Mouse (Mus musculus): ENCODE measurements around the gene 2610528A11Rik. TPM values are rescaled to one million over a fixed set of nuclear protein-coding genes. Genes with fewer than 3 reads are reported as not detected.

Gene 2610528A11Rik
- polyA plus RNA-seq, 1 experiment from 2014 or later, result not detected

DNA sequence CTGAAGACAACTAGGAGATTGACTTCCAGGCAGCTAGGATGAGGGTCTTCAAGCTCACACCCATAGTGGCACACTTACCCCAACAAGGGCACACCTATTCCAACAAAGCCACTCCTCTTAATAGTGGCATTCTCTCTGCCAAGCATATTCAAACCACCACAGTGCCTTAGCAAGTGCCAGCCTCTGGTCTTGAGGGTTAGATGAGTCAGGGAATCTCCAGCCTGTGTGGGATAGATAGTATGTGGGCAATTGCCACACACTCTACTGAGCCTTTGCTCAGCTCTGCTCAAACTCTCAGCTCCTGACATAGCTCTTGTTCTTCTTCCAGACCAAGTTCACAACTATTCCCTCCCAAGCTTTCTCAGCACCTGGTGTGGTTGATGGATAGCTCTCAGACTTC, 2.5 kb downstream of the 2610528A11Rik start:
- H3K27ac ChIP-seq, result no peak overlapping the region
- ATAC-seq (replicated peaks), result no peak

DNA sequence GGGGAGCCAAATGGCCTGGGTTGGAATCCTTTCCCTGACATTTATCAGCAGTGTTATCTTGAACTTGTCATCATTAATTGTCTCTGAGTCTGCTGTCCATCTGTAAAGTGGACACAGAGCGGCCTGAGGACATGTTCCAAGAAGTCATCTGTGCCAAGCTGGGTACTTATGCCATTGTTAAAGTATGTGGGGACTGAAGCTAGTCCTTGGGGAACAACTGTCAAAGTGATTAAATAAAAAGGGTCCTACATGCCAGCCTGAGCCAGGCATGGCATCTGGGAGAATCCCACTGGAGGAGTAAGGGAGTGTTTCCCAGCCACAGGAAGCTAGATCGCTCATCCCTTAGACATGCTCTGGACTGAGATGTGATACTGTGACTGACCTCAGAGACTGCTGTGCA, 3.4 kb downstream of the 2610528A11Rik start:
- no peak for ATAC-seq (replicated peaks)
- Histone ChIP-seq H3K27ac (no peak overlapping the region), H3K27me3 (replicated peaks) (no peaks in the 10 kb centered on the region), H3K36me3 (replicated peaks) (no peaks in the 10 kb centered on the region), H3K9me3 (no peaks in the 10 kb centered on the region), H3K9ac (no peak overlapping the region), H3K4me1 (no peaks in the 10 kb centered on the region), H3K4me3 (no peak overlapping the region), H3K4me2 (no peak overlapping the region)
- 88% methylated on average over 2 of the region's 2 CpGs for WGBS

More for the DNA sequence above, 2.5 kb downstream of the 2610528A11Rik start:
- H3K36me3 ChIP-seq (replicated peaks), result no peaks in the 10 kb centered on the region
- no peak overlapping the region for H3K9ac ChIP-seq
- H3K4me1 ChIP-seq, result no peaks in the 10 kb centered on the region
- no peak overlapping the region for H3K4me3 ChIP-seq
- H3K4me2 ChIP-seq, result no peak overlapping the region
- H3K27me3 ChIP-seq (replicated peaks), result no peaks in the 10 kb centered on the region
- H3K9me3 ChIP-seq, result no peaks in the 10 kb centered on the region

DNA sequence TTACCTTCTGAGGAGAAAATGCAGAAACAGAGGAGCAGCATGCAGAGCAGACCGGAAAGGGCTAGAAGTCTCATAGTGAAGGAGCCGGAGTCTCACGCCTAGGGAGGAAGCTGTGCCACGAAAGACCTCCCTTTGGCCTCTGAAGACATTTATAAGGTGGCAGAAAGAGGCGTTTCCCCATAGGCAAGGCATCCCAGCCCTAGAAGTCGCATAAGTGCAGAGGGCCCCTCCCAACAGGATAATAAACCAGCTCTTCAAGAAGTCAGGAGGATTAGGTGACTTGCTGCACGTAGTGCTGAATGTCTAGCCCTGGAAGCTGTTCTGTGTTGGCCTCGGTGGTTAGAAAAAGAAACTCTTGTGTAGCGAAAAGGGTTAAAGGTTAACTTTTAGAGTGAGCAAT, 3.8 kb downstream of the 2610528A11Rik start:
- WGBS, result 76% methylated on average over 9 of the region's 9 CpGs
- no peaks in the 10 kb centered on the region for H3K36me3 ChIP-seq (replicated peaks)
- no peak overlapping the region for H3K4me3 ChIP-seq
- H3K27ac ChIP-seq, result no peak overlapping the region
- no peak for ATAC-seq (replicated peaks)
- H3K27me3 ChIP-seq (replicated peaks), result no peaks in the 10 kb centered on the region
- no peaks in the 10 kb centered on the region for H3K9me3 ChIP-seq
- no peak overlapping the region for H3K9ac ChIP-seq
- H3K4me2 ChIP-seq, result no peak overlapping the region
- no peaks in the 10 kb centered on the region for H3K4me1 ChIP-seq

DNA sequence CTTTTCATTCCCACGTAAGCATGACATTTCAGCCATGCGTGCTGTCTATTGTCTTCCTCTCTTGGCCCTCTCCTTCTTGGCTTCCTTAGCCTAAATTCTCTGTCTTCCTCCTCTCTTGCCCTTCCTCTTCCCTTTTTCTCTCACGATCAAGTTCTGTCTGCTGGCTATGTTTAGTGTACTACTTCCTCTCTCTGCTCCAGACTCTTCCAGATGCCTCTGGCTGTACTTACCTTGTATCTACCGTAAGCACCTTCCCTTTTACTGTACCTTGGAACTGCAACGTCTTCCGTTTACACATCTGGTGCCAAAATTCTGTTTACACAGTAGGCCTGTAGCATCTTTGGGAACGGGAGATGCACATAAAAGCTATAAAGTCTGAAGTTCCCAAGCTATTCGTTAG, 4.4 kb downstream of the 2610528A11Rik start:
- H3K4me2 ChIP-seq, result no peak overlapping the region
- H3K9ac ChIP-seq, result no peak overlapping the region
- no peaks in the 10 kb centered on the region for H3K36me3 ChIP-seq (replicated peaks)
- H3K4me1 ChIP-seq, result no peaks in the 10 kb centered on the region
- H3K27me3 ChIP-seq (replicated peaks), result no peaks in the 10 kb centered on the region
- no peak for ATAC-seq (replicated peaks)
- 89% methylated on average over 8 of the region's 8 CpGs for WGBS
- H3K27ac ChIP-seq, result no peak overlapping the region
- no peaks in the 10 kb centered on the region for H3K9me3 ChIP-seq
- no peak overlapping the region for H3K4me3 ChIP-seq

DNA sequence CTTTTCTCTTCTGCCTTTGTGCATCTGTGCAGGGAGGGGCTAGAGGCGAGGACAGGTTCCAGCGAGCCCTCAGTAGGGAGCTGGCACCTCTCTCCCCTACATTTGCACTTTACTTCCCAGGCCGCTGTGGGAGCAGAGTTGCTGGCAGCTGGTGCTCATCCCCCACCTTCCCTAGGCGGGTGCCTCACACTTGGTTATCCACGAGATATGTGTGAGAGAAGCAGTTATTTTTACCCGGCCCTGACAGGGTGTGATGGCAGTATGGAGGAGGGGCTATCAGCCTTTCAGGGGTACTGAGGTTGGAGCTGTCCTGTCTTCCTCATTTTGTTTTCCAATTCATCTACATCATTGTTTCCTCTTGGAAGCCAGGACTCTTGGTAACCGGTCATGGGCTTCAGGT, 8.0 kb downstream of the 2610528A11Rik start:
- Histone ChIP-seq H3K36me3 (replicated peaks) (no peaks in the 10 kb centered on the region), H3K27ac (no peak overlapping the region), H3K4me1 (no peaks in the 10 kb centered on the region), H3K9ac (no peak overlapping the region), H3K4me2 (no peak overlapping the region), H3K27me3 (replicated peaks) (no peaks in the 10 kb centered on the region), H3K9me3 (no peaks in the 10 kb centered on the region), H3K4me3 (no peak overlapping the region)
- 47% methylated on average over 7 of the region's 7 CpGs for WGBS
- 0 out of 2 replicates have a peak, but pooled peaks have one; percentile 9 for ATAC-seq (replicated peaks)

DNA sequence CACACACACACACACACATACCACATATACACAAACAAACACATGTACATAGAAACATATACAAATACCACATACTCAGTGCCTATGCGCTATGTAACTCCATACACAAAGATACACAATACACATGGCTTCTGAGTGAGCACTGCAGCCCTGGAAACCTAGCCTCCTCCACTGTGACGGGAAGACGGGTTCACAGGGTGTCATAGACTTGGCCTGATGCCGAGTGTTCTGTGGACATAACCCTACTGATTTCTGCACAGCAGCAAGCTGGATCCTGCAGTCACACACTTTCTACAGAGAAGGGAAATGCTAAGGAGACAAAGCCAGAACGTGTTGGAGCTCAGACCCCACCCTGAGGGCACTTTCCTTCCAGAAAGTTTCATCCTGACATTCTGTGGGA, 9.1 kb downstream of the 2610528A11Rik start:
- WGBS, result 56% methylated on average over 5 of the region's 5 CpGs
- Histone ChIP-seq H3K27me3 (replicated peaks) (no peaks in the 10 kb centered on the region), H3K4me2 (no peak overlapping the region), H3K36me3 (replicated peaks) (no peaks in the 10 kb centered on the region), H3K9me3 (no peaks in the 10 kb centered on the region), H3K27ac (no peak overlapping the region), H3K4me3 (no peak overlapping the region), H3K4me1 (no peaks in the 10 kb centered on the region), H3K9ac (no peak overlapping the region)
- no peak for ATAC-seq (replicated peaks)

DNA sequence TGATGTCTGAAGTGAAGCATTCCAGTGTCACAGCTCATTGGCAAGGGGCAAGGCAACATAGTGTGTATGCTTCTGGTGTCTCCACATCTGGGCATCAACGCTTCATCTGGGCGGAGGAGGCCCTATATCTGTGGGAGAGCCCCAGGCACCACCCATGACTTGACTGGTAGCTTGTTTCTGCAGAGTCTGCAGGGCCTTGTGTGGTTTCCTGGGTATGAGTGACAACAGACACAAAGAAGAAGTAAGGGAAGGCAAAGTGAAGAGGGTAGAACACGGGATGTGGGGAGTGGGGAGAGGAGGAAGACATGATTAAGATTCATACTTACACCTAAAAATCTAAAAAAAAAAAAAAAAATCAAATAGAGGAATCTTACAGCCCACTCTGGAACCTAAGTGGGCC, 11.3 kb downstream of the 2610528A11Rik start:
- Histone ChIP-seq H3K4me3 (no peak overlapping the region), H3K9me3 (no peaks in the 10 kb centered on the region), H3K36me3 (replicated peaks) (no peaks in the 10 kb centered on the region), H3K4me2 (no peak overlapping the region), H3K4me1 (peaks cover 10% of the 10 kb centered on the region), H3K27ac (no peak overlapping the region), H3K27me3 (replicated peaks) (peaks cover 7% of the 10 kb centered on the region; the same call in 1 of the 2 replicates), H3K9ac (no peak overlapping the region)
- 86% methylated on average over 3 of the region's 3 CpGs for WGBS
- ATAC-seq (replicated peaks), result no peak

DNA sequence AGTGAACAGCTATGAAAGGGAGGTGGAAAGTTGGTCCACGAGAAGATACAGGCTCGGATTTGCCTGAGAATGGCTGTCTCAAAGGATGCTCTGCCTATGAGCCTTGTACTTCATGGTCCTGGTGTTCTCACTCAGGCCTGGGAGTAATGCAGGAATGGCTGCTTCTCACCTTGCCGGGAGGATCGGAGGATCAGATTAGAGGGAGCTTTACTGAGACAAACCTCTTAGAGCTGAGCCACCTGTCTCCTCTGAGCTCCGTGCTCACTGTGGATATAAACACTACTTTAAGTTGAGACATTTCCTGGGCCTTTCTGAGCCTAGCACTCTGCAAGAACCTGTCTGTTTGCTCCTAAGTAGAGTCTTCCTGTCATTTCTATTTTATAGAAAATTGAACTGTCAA, 12.3 kb downstream of the 2610528A11Rik start:
- Histone ChIP-seq H3K27ac (no peak overlapping the region), H3K9me3 (no peaks in the 10 kb centered on the region), H3K9ac (no peak overlapping the region), H3K4me2 (no peak overlapping the region), H3K36me3 (replicated peaks) (no peaks in the 10 kb centered on the region), H3K4me3 (no peak overlapping the region), H3K4me1 (peaks cover 10% of the 10 kb centered on the region), H3K27me3 (replicated peaks) (peaks cover 12% of the 10 kb centered on the region; the same call in 1 of the 2 replicates)
- WGBS, result 78% methylated on average over 5 of the region's 5 CpGs
- ATAC-seq (replicated peaks), result no peak

DNA sequence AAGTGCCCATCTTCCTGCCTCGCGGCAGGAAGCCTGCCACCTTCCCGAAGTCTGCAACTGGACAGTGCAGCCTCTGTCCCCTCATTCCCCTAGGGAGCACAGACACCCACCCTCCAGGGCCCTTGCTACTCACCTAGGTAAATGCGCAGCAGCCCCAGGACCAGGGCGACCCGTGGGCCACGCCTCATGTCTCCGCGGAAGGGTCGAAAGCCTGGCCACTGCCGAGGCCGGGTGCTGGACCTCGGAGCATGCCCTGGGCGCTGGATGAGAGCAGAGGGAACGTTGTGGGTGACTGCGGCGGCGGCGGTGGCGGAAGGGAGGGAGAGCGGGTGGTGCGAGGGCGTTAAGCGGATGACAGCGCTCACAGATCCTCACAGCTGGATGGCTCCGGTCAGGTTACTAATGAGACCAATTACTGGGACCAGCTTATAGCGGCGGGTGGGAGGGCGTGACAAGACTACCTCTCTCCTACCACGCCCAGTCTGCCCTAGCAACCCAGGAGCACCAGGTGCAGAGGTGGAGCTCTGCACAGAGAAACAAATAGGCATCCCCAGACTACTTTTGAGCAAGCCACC, 15.8 kb downstream of the 2610528A11Rik start, which contains the start of gene Cdhr1:
TSS of gene Cdhr1 (minus strand) at position 392 of the 575 bp plus-strand sequence.
- Histone ChIP-seq H3K27ac (no peak within 1 kb of the TSS), H3K36me3 (replicated peaks) (no peaks in the 10 kb centered on the region), H3K4me3 (peak within 1 kb of the TSS; percentile 53), H3K4me2 (peak within 1 kb of the TSS; percentile 97), H3K4me1 (peaks cover 10% of the 10 kb centered on the region), H3K27me3 (replicated peaks) (peaks cover 12% of the 10 kb centered on the region; the same call in 1 of the 2 replicates), H3K9me3 (no peaks in the 10 kb centered on the region), H3K9ac (peak within 1 kb of the TSS; percentile 73)
- ATAC-seq (replicated peaks), result peak; percentile 89
- under 1% methylated on average over 30 of the region's 30 CpGs for WGBS

DNA sequence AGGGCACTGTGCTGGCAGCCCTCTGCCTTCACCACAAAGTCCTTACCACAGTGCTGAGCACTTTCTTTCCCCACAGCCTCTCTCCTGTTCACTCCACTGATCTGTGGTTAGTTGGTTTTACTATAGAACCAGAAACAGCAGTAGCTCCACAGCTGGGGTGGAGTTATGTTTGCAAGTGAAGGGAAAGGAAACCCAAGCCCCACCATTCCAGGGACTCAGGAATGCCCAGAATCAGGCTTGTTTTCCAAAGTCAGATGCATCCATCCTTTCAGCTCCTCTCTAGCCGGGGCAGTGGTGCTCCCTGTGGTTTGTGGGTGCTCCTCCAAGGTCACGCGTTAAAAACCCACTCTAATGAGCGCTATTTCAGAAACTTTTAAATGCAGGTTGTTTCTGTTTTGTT, 18.3 kb downstream of the 2610528A11Rik start:
- no peak overlapping the region for H3K27ac ChIP-seq
- H3K27me3 ChIP-seq (replicated peaks), result peaks cover 12% of the 10 kb centered on the region; the same call in 1 of the 2 replicates
- H3K9ac ChIP-seq, result no peak overlapping the region
- no peaks in the 10 kb centered on the region for H3K36me3 ChIP-seq (replicated peaks)
- no peak for ATAC-seq (replicated peaks)
- no peak overlapping the region for H3K4me3 ChIP-seq
- 85% methylated on average over 4 of the region's 4 CpGs for WGBS
- H3K4me1 ChIP-seq, result peaks cover 10% of the 10 kb centered on the region
- no peaks in the 10 kb centered on the region for H3K9me3 ChIP-seq
- no peak overlapping the region for H3K4me2 ChIP-seq

DNA sequence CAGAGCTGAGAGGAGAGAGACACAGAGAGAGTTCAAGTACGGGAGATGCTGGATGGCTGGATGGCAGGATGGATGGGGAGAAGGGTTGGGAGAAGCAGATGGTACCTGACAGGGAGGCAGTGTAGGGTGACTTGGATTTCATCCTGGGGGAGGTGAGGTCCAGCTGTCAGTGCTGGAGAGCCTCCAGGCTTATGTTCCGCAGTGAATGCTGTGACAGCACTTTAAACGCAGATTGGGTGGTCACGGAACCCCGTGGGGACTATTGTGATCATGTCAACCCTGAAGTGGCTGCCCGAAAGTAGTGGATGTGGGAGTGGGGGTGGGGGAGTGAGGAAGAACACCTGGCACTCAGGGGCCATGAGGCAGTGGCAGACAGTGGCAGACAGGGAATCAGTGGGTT, 19.4 kb downstream of the 2610528A11Rik start:
- no peak overlapping the region for H3K4me3 ChIP-seq
- ATAC-seq (replicated peaks), result no peak
- WGBS, result 62% methylated on average over 6 of the region's 6 CpGs

DNA sequence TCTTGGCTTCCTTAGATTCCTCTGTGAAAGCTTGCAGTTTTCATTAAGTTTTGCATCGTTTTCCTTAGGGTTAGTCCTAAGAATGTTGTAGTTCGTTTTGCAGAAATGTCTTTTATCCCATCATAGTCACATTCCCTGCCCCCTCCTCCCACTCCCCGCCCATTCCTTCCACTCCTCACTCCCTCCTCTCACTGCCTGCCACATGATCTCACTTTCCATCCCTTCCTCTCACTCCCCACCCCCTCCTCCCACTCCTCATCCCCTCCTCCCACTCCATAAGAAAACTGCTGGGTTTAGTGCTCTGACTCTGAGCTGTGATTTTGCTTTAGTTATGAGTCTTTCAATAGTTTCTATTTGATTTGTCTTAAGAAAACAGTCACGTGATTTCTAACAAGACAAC, 30.1 kb downstream of the 2610528A11Rik start:
- Histone ChIP-seq H3K9me3 (no peaks in the 10 kb centered on the region), H3K27ac (no peak overlapping the region), H3K36me3 (replicated peaks) (no peaks in the 10 kb centered on the region), H3K4me1 (no peaks in the 10 kb centered on the region), H3K9ac (no peak overlapping the region), H3K4me3 (no peak overlapping the region), H3K27me3 (replicated peaks) (no peaks in the 10 kb centered on the region), H3K4me2 (no peak overlapping the region)
- ATAC-seq (replicated peaks), result no peak
- 26% methylated on average over 4 of the region's 4 CpGs for WGBS

More for the DNA sequence above, 19.4 kb downstream of the 2610528A11Rik start:
- Histone ChIP-seq H3K4me2 (no peak overlapping the region), H3K9ac (no peak overlapping the region), H3K27me3 (replicated peaks) (peaks cover 11% of the 10 kb centered on the region; the same call in 1 of the 2 replicates), H3K4me1 (peaks cover 10% of the 10 kb centered on the region), H3K9me3 (no peaks in the 10 kb centered on the region), H3K27ac (no peak overlapping the region), H3K36me3 (replicated peaks) (no peaks in the 10 kb centered on the region)

DNA sequence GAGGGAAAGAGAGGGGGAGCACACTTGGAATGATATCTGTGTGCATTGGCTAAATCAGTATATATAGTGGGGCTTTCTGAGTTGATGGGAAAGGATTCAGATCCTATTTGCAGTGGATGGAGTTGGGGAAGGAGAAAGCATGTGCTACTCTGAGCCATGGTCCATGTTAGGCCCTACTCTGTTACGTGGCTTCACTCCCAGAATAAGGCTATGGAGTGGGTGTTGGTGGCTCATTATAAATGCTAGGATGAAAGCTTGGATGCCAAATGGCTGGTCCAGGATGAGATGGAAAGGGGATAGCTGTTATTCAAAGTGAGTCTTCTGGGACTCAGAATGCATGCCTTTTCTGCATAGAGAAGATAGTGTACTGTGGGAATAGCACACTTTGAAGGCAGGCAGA, 33.1 kb downstream of the 2610528A11Rik start:
- H3K4me1 ChIP-seq, result no peaks in the 10 kb centered on the region
- no peaks in the 10 kb centered on the region for H3K36me3 ChIP-seq (replicated peaks)
- H3K9ac ChIP-seq, result no peak overlapping the region
- WGBS, result 91% methylated on average over 1 of the region's 1 CpGs
- no peak overlapping the region for H3K4me3 ChIP-seq
- H3K27me3 ChIP-seq (replicated peaks), result no peaks in the 10 kb centered on the region
- no peak overlapping the region for H3K4me2 ChIP-seq
- H3K27ac ChIP-seq, result no peak overlapping the region
- ATAC-seq (replicated peaks), result no peak
- H3K9me3 ChIP-seq, result no peaks in the 10 kb centered on the region
